Mouse (Mus musculus) kidney, embryonic 16.5 days (tissue): Measurements from ENCODE around the gene Apmap. TPM values are rescaled to one million over a fixed set of nuclear protein-coding genes. Genes with fewer than 3 reads are reported as not detected.

Experiments
- ATAC-seq: fragments of 200-750 bp; cut with Nextera tagmentation; 2 replicates; pipeline ENCODE4 v1.8.0; 2017; ENCODE audit warnings: moderate TSS enrichment; ENCODE audit not compliant: low FRiP score, low TSS enrichment
- H3K27ac ChIP-seq: fragments of 300-500 bp; sonication (generic); 2 replicates; pipeline ENCODE4 v1.5.1; 2014; ENCODE audit warnings: low read length
- H3K27me3 ChIP-seq: fragments of 300-500 bp; sonication (generic); 2 replicates; pipeline ENCODE4 v1.6.1; 2014; ENCODE audit warnings: low read length, control low read depth, mixed read lengths; ENCODE audit not compliant: insufficient read depth
- H3K36me3 ChIP-seq: fragments of 300-500 bp; sonication (generic); 2 replicates; pipeline ENCODE4 v1.6.1; 2014; ENCODE audit warnings: low read length, control low read depth, mixed read lengths; ENCODE audit not compliant: insufficient read depth
- H3K4me1 ChIP-seq: fragments of 300-500 bp; sonication (generic); 2 replicates; pipeline ENCODE4 v1.6.1; 2014; ENCODE audit warnings: low read length, control low read depth, mixed read lengths; ENCODE audit not compliant: insufficient read depth
- H3K4me2 ChIP-seq: fragments of 300-500 bp; sonication (generic); replicated peaks from 2 replicates; pipeline ENCODE4 v1.6.1; 2014; ENCODE audit warnings: low read depth, low read length
- H3K4me3 ChIP-seq: fragments of 300-500 bp; sonication (generic); 2 replicates; pipeline ENCODE4 v1.5.1; 2014; ENCODE audit warnings: mild to moderate bottlenecking, low read length
- H3K9ac ChIP-seq: fragments of 300-500 bp; sonication (generic); replicated peaks from 2 replicates; pipeline ENCODE4 v1.6.1; 2014; ENCODE audit warnings: low read length
- H3K9me3 ChIP-seq: fragments of 300-500 bp; sonication (generic); 2 replicates; pipeline ENCODE4 v1.6.1; 2016; ENCODE audit warnings: low read length, control low read depth
- WGBS: fragments of 180-500 bp; shearing (Covaris S2); extraction: QIAGEN DNeasy Blood & Tissue Kit; methylation state at CpG from one replicate; pipeline ENCODE4 v1.1.7; 2014; 5-methylcytosine and 5-hydroxymethylcytosine counted together
- polyA plus RNA-seq: library from polyadenylated mRNA; unstranded; fragments of >200 nt; fragmentation: Nextera tagmentation; extraction: Ambion mirVana; gene quantifications from 2 replicates; pipeline ENCODE4 v1.2.1, GENCODE M21; 2015

The Apmap gene
- 55.4 and 58.0 TPM in 2 replicates for polyA plus RNA-seq

GRCm38 (mm10) chr2:150608087-150608799, at the start of gene Apmap:
TSS of gene Apmap (minus strand) at chr2:150608567.
- peak; percentile 99 for ATAC-seq
- H3K27ac ChIP-seq = peak within 1 kb of the TSS; percentile 59

GRCm38 (mm10) chr2:150656975-150657768, 48.8 kb upstream of the Apmap start:
- H3K4me2 ChIP-seq = no peak overlapping the region; the same call in 1 of the 2 replicates
- H3K4me3 ChIP-seq = no peak overlapping the region
- peak overlapping the region; percentile 43; the same call in 1 of the 2 replicates for H3K27ac ChIP-seq
- H3K9me3 ChIP-seq = no peaks in the 10 kb centered on the region
- H3K9ac ChIP-seq = no peak overlapping the region
- H3K4me1 ChIP-seq = no peaks in the 10 kb centered on the region
- 43% methylated on average over 8 of the region's 8 CpGs for WGBS
- H3K27me3 ChIP-seq = no peaks in the 10 kb centered on the region
- peak; percentile 62; the same call in 1 of the 2 replicates for ATAC-seq
- no peaks in the 10 kb centered on the region for H3K36me3 ChIP-seq

More at GRCm38 (mm10) chr2:150608087-150608799, at the start of gene Apmap:
- Histone ChIP-seq H3K9ac (peak within 1 kb of the TSS; percentile 78), H3K9me3 (no peaks in the 10 kb centered on the region), H3K4me2 (peak within 1 kb of the TSS; percentile 93), H3K4me1 (peaks cover 10% of the 10 kb centered on the region), H3K4me3 (peak within 1 kb of the TSS; percentile 79), H3K27me3 (0 out of 2 replicates have a peak, but pooled peaks cover 4% of the 10 kb centered on the region), H3K36me3 (no peaks in the 10 kb centered on the region)
- under 1% methylated on average over 42 of the region's 42 CpGs for WGBS

GRCm38 (mm10) chr2:150656112-150656511, 47.7 kb upstream of the Apmap start:
- H3K27ac ChIP-seq = no peak overlapping the region
- no peaks in the 10 kb centered on the region for H3K27me3 ChIP-seq
- no peaks in the 10 kb centered on the region for H3K9me3 ChIP-seq
- 92% methylated on average over 3 of the region's 3 CpGs for WGBS
- H3K4me2 ChIP-seq = no peak overlapping the region
- no peaks in the 10 kb centered on the region for H3K36me3 ChIP-seq
- no peak overlapping the region for H3K4me3 ChIP-seq
- peaks cover 2% of the 10 kb centered on the region; the same call in 1 of the 2 replicates for H3K4me1 ChIP-seq
- no peak for ATAC-seq
- no peak overlapping the region for H3K9ac ChIP-seq

- Histone ChIP-seq H3K9ac (no peak overlapping the region), H3K4me1 (peaks cover 5% of the 10 kb centered on the region; the same call in 1 of the 2 replicates), H3K27ac (no peak overlapping the region), H3K4me3 (no peak overlapping the region), H3K4me2 (no peak overlapping the region), H3K27me3 (no peaks in the 10 kb centered on the region), H3K9me3 (no peaks in the 10 kb centered on the region), H3K36me3 (no peaks in the 10 kb centered on the region)
- no peak for ATAC-seq
- 76% methylated on average over 6 of the region's 6 CpGs for WGBS
Measured at GRCm38 (mm10) chr2:150655290-150655689, 46.9 kb upstream of the Apmap start.

GRCm38 (mm10) chr2:150654814-150655213, 46.4 kb upstream of the Apmap start:
- no peak overlapping the region for H3K9ac ChIP-seq
- no peak overlapping the region for H3K4me3 ChIP-seq
- no peak for ATAC-seq
- whole genome bisulfite sequencing = 88% methylated on average over 2 of the region's 2 CpGs
- no peaks in the 10 kb centered on the region for H3K36me3 ChIP-seq
- H3K27ac ChIP-seq = no peak overlapping the region
- H3K4me2 ChIP-seq = no peak overlapping the region
- no peaks in the 10 kb centered on the region for H3K9me3 ChIP-seq
- H3K4me1 ChIP-seq = peaks cover 5% of the 10 kb centered on the region; the same call in 1 of the 2 replicates
- no peaks in the 10 kb centered on the region for H3K27me3 ChIP-seq

GRCm38 (mm10) chr2:150651366-150651765, 43.0 kb upstream of the Apmap start:
- Histone ChIP-seq H3K4me2 (no peak overlapping the region), H3K27ac (no peak overlapping the region), H3K4me1 (peaks cover 5% of the 10 kb centered on the region; the same call in 1 of the 2 replicates), H3K9me3 (no peaks in the 10 kb centered on the region), H3K9ac (no peak overlapping the region), H3K36me3 (no peaks in the 10 kb centered on the region), H3K4me3 (no peak overlapping the region), H3K27me3 (no peaks in the 10 kb centered on the region)
- peak; percentile 43; the same call in 1 of the 2 replicates for ATAC-seq
- 57% methylated on average over 9 of the region's 9 CpGs for WGBS

GRCm38 (mm10) chr2:150650511-150651074, 42.2 kb upstream of the Apmap start:
- ATAC-seq = peak; percentile 55; the same call in 1 of the 2 replicates
- H3K9me3 ChIP-seq = no peaks in the 10 kb centered on the region
- H3K36me3 ChIP-seq = no peaks in the 10 kb centered on the region
- H3K9ac ChIP-seq = no peak overlapping the region
- no peak overlapping the region for H3K4me2 ChIP-seq
- H3K4me1 ChIP-seq = peaks cover 5% of the 10 kb centered on the region; the same call in 1 of the 2 replicates
- 13% methylated on average over 7 of the region's 7 CpGs for WGBS
- no peaks in the 10 kb centered on the region for H3K27me3 ChIP-seq
- no peak overlapping the region for H3K27ac ChIP-seq
- H3K4me3 ChIP-seq = no peak overlapping the region

GRCm38 (mm10) chr2:150648300-150648895, 40.0 kb upstream of the Apmap start:
- H3K9me3 ChIP-seq = no peaks in the 10 kb centered on the region
- H3K36me3 ChIP-seq = no peaks in the 10 kb centered on the region
- H3K4me1 ChIP-seq = peaks cover 5% of the 10 kb centered on the region; the same call in 1 of the 2 replicates
- no peak overlapping the region for H3K9ac ChIP-seq
- H3K27me3 ChIP-seq = no peaks in the 10 kb centered on the region
- H3K4me3 ChIP-seq = no peak overlapping the region
- no peak for ATAC-seq
- H3K27ac ChIP-seq = no peak overlapping the region
- 60% methylated on average over 13 of the region's 13 CpGs for WGBS
- no peak overlapping the region for H3K4me2 ChIP-seq

- no peak for ATAC-seq
- 74% methylated on average over 14 of the region's 14 CpGs for WGBS
- H3K4me2 ChIP-seq = no peak overlapping the region
Measured at GRCm38 (mm10) chr2:150647681-150648299, 39.4 kb upstream of the Apmap start.

More at GRCm38 (mm10) chr2:150647681-150648299, 39.4 kb upstream of the Apmap start:
- Histone ChIP-seq H3K9ac (no peak overlapping the region), H3K27ac (no peak overlapping the region), H3K4me3 (no peak overlapping the region), H3K4me1 (peaks cover 5% of the 10 kb centered on the region; the same call in 1 of the 2 replicates), H3K36me3 (no peaks in the 10 kb centered on the region), H3K9me3 (no peaks in the 10 kb centered on the region), H3K27me3 (no peaks in the 10 kb centered on the region)
